Mouse (Mus musculus): ENCODE results near the gene Stbd1. TPM values are rescaled to one million over a fixed set of nuclear protein-coding genes. Genes with fewer than 3 reads are reported as not detected.

The Stbd1 gene
- total RNA-seq (2021), result 1 to 10 TPM; 3.2 to 3.5 TPM

GRCm38 (mm10) chr5:92602691-92603690 is at the start of gene Stbd1:
Gene Stbd1 (plus strand): TSS chr5:92603041.
- DNase-seq, result peak; percentile 15 to 25

GRCm38 (mm10) chr5:92553939-92554338 is 48.9 kb upstream of the Stbd1 start:
- DNase-seq, result no peak

- DNase-seq, result no peak
These were observed 48.4 kb upstream of the Stbd1 start for GRCm38 (mm10) chr5:92554443-92554842.

GRCm38 (mm10) chr5:92554891-92555511 is 47.8 kb upstream of the Stbd1 start, which contains the start of gene Fam47e:
Gene Fam47e (plus strand): TSS chr5:92555069.
- peak; percentile 18 to 24 for DNase-seq

- DNase-seq, result no peak
These were observed 46.9 kb upstream of the Stbd1 start for GRCm38 (mm10) chr5:92555905-92556304.

GRCm38 (mm10) chr5:92557508-92557907 is 45.3 kb upstream of the Stbd1 start:
- DNase-seq, result no peak

- DNase-seq, result no peak
These were observed 42.6 kb upstream of the Stbd1 start for GRCm38 (mm10) chr5:92560201-92560600.

GRCm38 (mm10) chr5:92562002-92562401 is 40.8 kb upstream of the Stbd1 start:
- DNase-seq, result no peak

GRCm38 (mm10) chr5:92571232-92571631 is 31.6 kb upstream of the Stbd1 start:
- DNase-seq, result no peak

- no peak for DNase-seq
These were observed 23.3 kb upstream of the Stbd1 start for GRCm38 (mm10) chr5:92579559-92579958.

- no peak for DNase-seq
These were observed 16.9 kb upstream of the Stbd1 start for GRCm38 (mm10) chr5:92585932-92586331.

- no peak for DNase-seq
These were observed 7.8 kb upstream of the Stbd1 start for GRCm38 (mm10) chr5:92595026-92595425.

GRCm38 (mm10) chr5:92596865-92597264 is 6.0 kb upstream of the Stbd1 start:
- DNase-seq, result no peak

GRCm38 (mm10) chr5:92599030-92599429 is 3.8 kb upstream of the Stbd1 start:
- DNase-seq, result no peak

- no peak for DNase-seq
These were observed 1.8 kb downstream of the Stbd1 start for GRCm38 (mm10) chr5:92604452-92605247.

- no peak for DNase-seq
These were observed 4.8 kb downstream of the Stbd1 start for GRCm38 (mm10) chr5:92607492-92608229.

GRCm38 (mm10) chr5:92612756-92613155 is 9.9 kb downstream of the Stbd1 start:
- DNase-seq, result no peak

GRCm38 (mm10) chr5:92621883-92622282 is 19.0 kb downstream of the Stbd1 start:
- no peak for DNase-seq

- DNase-seq, result no peak
These were observed 25.1 kb downstream of the Stbd1 start for GRCm38 (mm10) chr5:92627896-92628295.

- DNase-seq, result no peak
These were observed 30.7 kb downstream of the Stbd1 start for GRCm38 (mm10) chr5:92633526-92633925.

GRCm38 (mm10) chr5:92634916-92635315 is 32.1 kb downstream of the Stbd1 start:
- no peak for DNase-seq

- no peak for DNase-seq
These were observed 33.0 kb downstream of the Stbd1 start for GRCm38 (mm10) chr5:92635891-92636290.
